Mouse (Mus musculus): ENCODE results near the gene Btnl1. TPM values are rescaled to one million over a fixed set of nuclear protein-coding genes. Genes with fewer than 3 reads are reported as not detected.

Btnl1 gene
- polyA plus RNA-seq, 1 experiment from 2014 or later = not detected

GRCm38 (mm10) chr17:34362954-34363546, 13.9 kb upstream of the Btnl1 start:
- 84% methylated on average over 15 of the region's 15 CpGs for WGBS

GRCm38 (mm10) chr17:34363676-34364310, 13.1 kb upstream of the Btnl1 start:
- no peak overlapping the region for H3K27ac ChIP-seq
- WGBS = 76% methylated on average over 3 of the region's 3 CpGs
- no peaks in the 10 kb centered on the region for H3K9me3 ChIP-seq

More at GRCm38 (mm10) chr17:34362954-34363546, 13.9 kb upstream of the Btnl1 start:
- Histone ChIP-seq H3K36me3 (no peaks in the 10 kb centered on the region), H3K4me3 (no peak overlapping the region), H3K27ac (no peak overlapping the region), H3K9me3 (no peaks in the 10 kb centered on the region), H3K4me2 (no peak overlapping the region), H3K9ac (no peak overlapping the region), H3K27me3 (no peaks in the 10 kb centered on the region), H3K4me1 (no peaks in the 10 kb centered on the region)
- no peak for ATAC-seq (ENCODE audit: insufficient number of reproducible peaks, insufficient read depth, low FRiP score, low TSS enrichment, low read depth)

DNA sequence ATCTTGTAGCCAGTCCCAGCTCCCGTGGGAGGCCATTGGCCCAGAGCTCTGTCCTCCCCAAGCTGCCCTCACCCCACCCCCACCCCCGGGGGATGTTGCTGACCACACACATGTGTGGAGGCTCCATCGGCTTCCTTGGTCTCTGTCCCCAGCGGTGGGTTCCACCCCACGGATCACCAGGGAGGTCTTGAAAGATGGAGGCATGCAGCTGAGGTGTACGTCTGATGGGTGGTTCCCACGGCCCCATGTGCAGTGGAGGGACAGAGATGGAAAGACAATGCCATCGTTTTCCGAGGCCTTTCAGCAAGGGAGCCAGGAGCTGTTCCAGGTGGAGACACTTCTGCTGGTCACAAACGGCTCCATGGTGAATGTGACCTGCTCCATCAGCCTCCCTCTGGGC, 11.9 kb upstream of the Btnl1 start:
- 78% methylated on average over 10 of the region's 10 CpGs for WGBS
- ATAC-seq (ENCODE audit: insufficient number of reproducible peaks, insufficient read depth, low FRiP score, low TSS enrichment, low read depth) = no peak
- no peak overlapping the region for H3K27ac ChIP-seq
- H3K27me3 ChIP-seq = no peaks in the 10 kb centered on the region
- no peak overlapping the region for H3K4me3 ChIP-seq
- H3K4me1 ChIP-seq = no peaks in the 10 kb centered on the region
- H3K9me3 ChIP-seq = no peaks in the 10 kb centered on the region
- no peak overlapping the region for H3K9ac ChIP-seq
- no peaks in the 10 kb centered on the region for H3K36me3 ChIP-seq
- H3K4me2 ChIP-seq = no peak overlapping the region

More at GRCm38 (mm10) chr17:34363676-34364310, 13.1 kb upstream of the Btnl1 start:
- no peak overlapping the region for H3K4me3 ChIP-seq
- H3K9ac ChIP-seq = no peak overlapping the region
- H3K4me2 ChIP-seq = no peak overlapping the region
- ATAC-seq (ENCODE audit: insufficient number of reproducible peaks, insufficient read depth, low FRiP score, low TSS enrichment, low read depth) = no peak
- H3K36me3 ChIP-seq = no peaks in the 10 kb centered on the region
- H3K27me3 ChIP-seq = no peaks in the 10 kb centered on the region
- H3K4me1 ChIP-seq = no peaks in the 10 kb centered on the region

DNA sequence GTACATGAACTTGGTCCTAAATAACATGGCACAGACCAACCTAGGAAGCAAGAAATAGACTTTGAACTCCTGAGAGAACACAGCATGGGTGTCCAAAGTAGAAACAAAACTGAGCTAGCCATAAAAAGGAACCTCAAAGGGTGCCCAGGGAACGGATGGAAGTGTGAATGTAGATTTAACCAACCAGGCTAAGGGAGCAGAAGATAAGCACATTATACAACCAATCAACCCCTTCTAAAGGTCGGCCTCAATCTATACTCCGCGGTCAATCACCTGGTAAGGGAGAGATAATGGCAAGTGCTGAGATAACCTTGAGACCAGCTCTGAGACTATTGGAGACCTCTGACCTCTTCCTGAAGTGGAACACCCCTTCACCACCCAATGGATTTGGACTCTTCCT, 6.4 kb upstream of the Btnl1 start:
- H3K9me3 ChIP-seq = no peaks in the 10 kb centered on the region
- H3K4me2 ChIP-seq = no peak overlapping the region
- H3K36me3 ChIP-seq = no peaks in the 10 kb centered on the region
- no peak overlapping the region for H3K9ac ChIP-seq
- ATAC-seq (ENCODE audit: insufficient number of reproducible peaks, insufficient read depth, low FRiP score, low TSS enrichment, low read depth) = no peak
- no peak overlapping the region for H3K27ac ChIP-seq
- WGBS = 82% methylated on average over 4 of the region's 4 CpGs
- H3K27me3 ChIP-seq = peaks cover 6% of the 10 kb centered on the region; the same call in 1 of the 2 replicates
- H3K4me1 ChIP-seq = no peaks in the 10 kb centered on the region
- H3K4me3 ChIP-seq = no peak overlapping the region

DNA sequence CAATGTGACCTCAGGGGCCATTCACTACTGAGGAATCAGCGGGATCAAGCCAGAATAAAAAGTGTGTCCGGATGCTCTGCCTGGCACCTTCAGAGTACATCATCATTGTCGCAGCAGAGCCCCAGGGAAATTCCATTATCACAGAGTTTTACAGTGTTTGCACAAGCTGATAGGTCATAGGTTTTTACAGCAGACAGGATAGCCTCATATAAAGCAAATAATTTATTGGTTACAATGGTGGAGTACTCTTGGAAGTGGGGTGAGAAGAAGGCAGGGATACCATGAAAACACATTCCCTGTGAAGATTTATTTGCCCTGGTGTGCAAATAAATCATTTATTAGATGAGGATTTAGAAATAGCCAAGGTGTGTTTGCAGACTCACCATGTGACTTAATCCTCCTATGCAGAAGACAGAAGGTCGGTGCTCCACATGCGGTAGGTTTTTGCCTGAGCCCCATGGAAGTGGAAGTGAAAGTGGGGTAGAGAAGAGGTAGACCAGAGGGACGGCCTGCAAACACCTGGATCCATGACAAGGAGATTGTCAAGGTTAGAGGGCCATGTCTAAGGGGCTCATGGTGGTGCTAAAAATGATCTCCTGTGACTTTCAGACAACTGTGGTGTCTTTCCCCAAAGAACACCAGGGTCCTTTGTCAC, 3.8 kb upstream of the Btnl1 start:
- Histone ChIP-seq H3K9ac (no peak overlapping the region), H3K4me2 (no peak overlapping the region), H3K27ac (no peak overlapping the region), H3K9me3 (no peaks in the 10 kb centered on the region), H3K4me1 (no peaks in the 10 kb centered on the region), H3K4me3 (no peak overlapping the region), H3K36me3 (no peaks in the 10 kb centered on the region), H3K27me3 (peaks cover 6% of the 10 kb centered on the region; the same call in 1 of the 2 replicates)
- WGBS = 82% methylated on average over 6 of the region's 6 CpGs
- no peak for ATAC-seq (ENCODE audit: insufficient number of reproducible peaks, insufficient read depth, low FRiP score, low TSS enrichment, low read depth)

GRCm38 (mm10) chr17:34377450-34378209, 698 bp downstream of the Btnl1 start:
- Histone ChIP-seq H3K36me3 (no peaks in the 10 kb centered on the region), H3K4me2 (no peak overlapping the region), H3K9ac (no peak overlapping the region), H3K27ac (no peak overlapping the region), H3K9me3 (no peaks in the 10 kb centered on the region), H3K4me1 (no peaks in the 10 kb centered on the region), H3K4me3 (no peak overlapping the region), H3K27me3 (peaks cover 10% of the 10 kb centered on the region)
- 62% methylated on average over 6 of the region's 6 CpGs for WGBS
- no peak for ATAC-seq (ENCODE audit: insufficient number of reproducible peaks, insufficient read depth, low FRiP score, low TSS enrichment, low read depth)

DNA sequence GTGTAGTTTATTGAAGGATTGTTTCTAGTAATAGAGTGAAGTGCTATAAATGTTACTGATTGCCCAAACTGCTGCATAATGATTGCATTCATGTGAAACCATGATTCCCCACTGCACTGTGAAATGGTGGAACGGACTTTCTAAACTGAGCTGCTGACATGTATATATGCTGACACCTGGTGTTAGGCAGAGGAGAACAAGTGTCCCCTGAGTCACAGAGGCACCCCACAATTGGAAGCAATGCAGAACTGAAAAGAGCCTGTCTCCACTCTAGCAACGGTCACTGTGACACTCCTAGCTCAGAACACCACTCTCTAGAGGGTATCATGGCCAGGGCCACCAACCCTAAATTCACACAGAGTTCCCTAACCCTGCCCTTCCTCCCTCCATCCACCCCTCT, 1.8 kb downstream of the Btnl1 start:
- Histone ChIP-seq H3K27ac (no peak overlapping the region), H3K36me3 (no peaks in the 10 kb centered on the region), H3K4me2 (no peak overlapping the region), H3K27me3 (peaks cover 6% of the 10 kb centered on the region), H3K4me3 (no peak overlapping the region), H3K9ac (no peak overlapping the region), H3K4me1 (no peaks in the 10 kb centered on the region), H3K9me3 (no peaks in the 10 kb centered on the region)
- WGBS = 74% methylated on average over 2 of the region's 2 CpGs
- no peak for ATAC-seq (ENCODE audit: insufficient number of reproducible peaks, insufficient read depth, low FRiP score, low TSS enrichment, low read depth)

DNA sequence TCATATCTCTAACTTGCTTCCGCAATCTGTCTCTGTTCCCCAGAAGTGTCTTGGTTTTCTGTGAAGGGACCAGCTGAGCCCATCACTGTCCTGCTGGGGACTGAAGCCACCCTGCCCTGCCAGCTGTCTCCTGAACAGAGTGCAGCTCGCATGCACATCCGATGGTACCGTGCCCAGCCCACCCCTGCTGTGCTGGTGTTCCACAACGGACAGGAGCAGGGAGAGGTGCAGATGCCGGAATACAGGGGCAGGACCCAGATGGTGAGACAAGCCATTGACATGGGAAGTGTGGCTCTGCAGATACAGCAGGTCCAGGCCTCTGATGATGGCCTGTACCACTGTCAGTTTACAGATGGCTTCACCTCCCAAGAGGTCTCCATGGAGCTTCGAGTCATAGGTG, 2.5 kb downstream of the Btnl1 start:
- ATAC-seq (ENCODE audit: insufficient number of reproducible peaks, insufficient read depth, low FRiP score, low TSS enrichment, low read depth) = no peak
- H3K27ac ChIP-seq = no peak overlapping the region
- H3K4me3 ChIP-seq = no peak overlapping the region
- no peak overlapping the region for H3K9ac ChIP-seq
- no peaks in the 10 kb centered on the region for H3K36me3 ChIP-seq
- WGBS = 92% methylated on average over 7 of the region's 7 CpGs
- no peaks in the 10 kb centered on the region for H3K9me3 ChIP-seq
- H3K4me1 ChIP-seq = no peaks in the 10 kb centered on the region
- peaks cover 4% of the 10 kb centered on the region for H3K27me3 ChIP-seq
- no peak overlapping the region for H3K4me2 ChIP-seq

DNA sequence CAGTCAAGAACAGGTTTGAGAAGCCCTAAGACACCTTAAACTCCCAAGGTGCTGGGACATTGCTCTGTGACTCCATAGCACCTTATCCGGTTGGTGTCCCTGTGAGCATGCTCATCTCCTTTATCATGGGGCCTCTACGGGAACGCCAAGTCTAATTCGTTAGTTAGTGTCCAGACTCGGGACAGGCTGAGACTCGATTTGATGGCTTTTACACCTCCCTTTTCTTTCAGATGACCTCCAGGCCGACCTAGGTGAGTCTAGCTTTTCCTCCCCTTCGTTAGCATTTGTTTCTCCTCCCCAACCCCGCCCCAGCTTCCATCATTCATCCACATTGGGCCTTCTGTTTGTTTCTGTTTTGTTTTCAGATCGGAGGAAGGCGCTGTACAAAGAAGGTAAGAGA, 4.9 kb downstream of the Btnl1 start:
- Histone ChIP-seq H3K4me2 (no peak overlapping the region), H3K36me3 (no peaks in the 10 kb centered on the region), H3K9ac (no peak overlapping the region), H3K27ac (no peak overlapping the region), H3K4me3 (no peak overlapping the region), H3K9me3 (no peaks in the 10 kb centered on the region), H3K27me3 (peaks cover 4% of the 10 kb centered on the region), H3K4me1 (no peaks in the 10 kb centered on the region)
- ATAC-seq (ENCODE audit: insufficient number of reproducible peaks, insufficient read depth, low FRiP score, low TSS enrichment, low read depth) = no peak
- 72% methylated on average over 11 of the region's 11 CpGs for WGBS

GRCm38 (mm10) chr17:34383212-34383611, 6.3 kb downstream of the Btnl1 start:
- ATAC-seq (ENCODE audit: insufficient number of reproducible peaks, insufficient read depth, low FRiP score, low TSS enrichment, low read depth) = no peak
- Histone ChIP-seq H3K27ac (no peak overlapping the region), H3K9me3 (no peaks in the 10 kb centered on the region), H3K4me3 (no peak overlapping the region), H3K4me2 (no peak overlapping the region), H3K4me1 (no peaks in the 10 kb centered on the region), H3K27me3 (peaks cover 4% of the 10 kb centered on the region), H3K9ac (no peak overlapping the region), H3K36me3 (no peaks in the 10 kb centered on the region)
- WGBS = 76% methylated on average over 7 of the region's 7 CpGs

DNA sequence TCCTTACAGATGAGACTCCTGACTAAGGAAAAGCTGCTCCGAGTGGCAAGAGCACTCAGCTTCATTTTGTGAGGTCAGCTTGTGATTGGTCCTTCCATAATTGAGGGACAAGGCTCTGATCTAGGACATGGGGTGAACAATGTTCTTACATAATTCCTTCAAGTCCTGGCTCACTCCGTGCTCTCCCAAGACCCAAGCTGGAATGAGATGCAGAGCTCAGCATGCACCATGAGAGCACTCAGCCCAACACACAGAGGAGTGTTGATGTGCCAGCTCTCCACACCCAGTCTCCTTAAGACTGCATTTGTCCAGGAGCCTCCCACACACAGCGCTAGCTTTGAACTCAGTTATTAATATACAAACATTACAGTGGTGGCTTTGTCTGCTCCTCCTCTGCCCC, 7.8 kb downstream of the Btnl1 start:
- H3K36me3 ChIP-seq = no peaks in the 10 kb centered on the region
- H3K4me1 ChIP-seq = no peaks in the 10 kb centered on the region
- H3K4me3 ChIP-seq = no peak overlapping the region
- H3K9ac ChIP-seq = no peak overlapping the region
- H3K27ac ChIP-seq = no peak overlapping the region
- WGBS = 72% methylated on average over 3 of the region's 3 CpGs
- no peaks in the 10 kb centered on the region for H3K9me3 ChIP-seq
- no peak overlapping the region for H3K4me2 ChIP-seq
- peaks cover 4% of the 10 kb centered on the region; the same call in 1 of the 2 replicates for H3K27me3 ChIP-seq
- ATAC-seq (ENCODE audit: insufficient number of reproducible peaks, insufficient read depth, low FRiP score, low TSS enrichment, low read depth) = no peak
